Mouse (Mus musculus): Measurements from ENCODE around the gene Tns1.

GRCm38 (mm10) chr1:73951178-73951577 is 173.1 kb downstream of the Tns1 start:
- TF ChIP-seq GATA1 (IDR thresholded peaks at IDR 0.05; ENCODE audit: borderline replicate concordance, low read length) (no peak), FLI1 (IDR thresholded peaks at IDR 0.05; ENCODE audit: low read length) (no peak)

Data from megakaryocyte, embryonic 14.5 days (primary cell).